In genomic region chr14:121316631-121317311, GRCm38 (mm10) we compare ENCODE assay signal across 8 mouse cellular contexts.
DNase-seq lines count a peak whose midpoint lies in the region; ATAC-seq and TF ChIP-seq lines count a peak whose summit lies in the region.
"Had no signal": no experiment of that assay in that cellular context is flagged by ENCODE, and none has a peak within 500 bp of the region (broad histone marks: within the 10 kb centered on the region; RNA-seq: fewer than 3 reads in every experiment).

No protein-coding gene starts in this region.

- WGBS in heart, embryonic 16.5 days, result 43% methylated on average over 13 of the region's 13 CpGs
- 37% methylated on average over 13 of the region's 13 CpGs for WGBS in heart, adult 2 months
- 49% methylated on average over 13 of the region's 13 CpGs for WGBS in neural tube, embryonic 13.5 days
- WGBS in hindbrain, embryonic 11.5 days, result 72% methylated on average over 13 of the region's 13 CpGs

- intact Hi-C loops in heart, adult 2 months (cut with DNase I), result loop anchor here (5.0 kb wide), 1 partner anchor 61 kb away; no protein-coding TSS in a partner anchor
- intact Hi-C loops in left cerebral cortex, postnatal 10 days (cut with DNase I), result no loop called here

- no peak for TF ChIP-seq CTCF in heart, adult 2 months (IDR thresholded peaks at IDR 0.05)

- no peaks in the 10 kb centered on the region for H3K27me3 ChIP-seq in heart, embryonic 16.5 days (ENCODE audit: control insufficient read depth, insufficient read depth, low read length)
- no peaks in the 10 kb centered on the region for H3K27me3 ChIP-seq in heart, adult 2 months (ENCODE audit: control insufficient read depth, insufficient read depth, low read length)
- H3K27me3 ChIP-seq in neural tube, embryonic 13.5 days, result no peaks in the 10 kb centered on the region
- H3K27me3 ChIP-seq in hindbrain, embryonic 11.5 days (ENCODE audit: control insufficient read depth, insufficient read depth, low read length), result no peaks in the 10 kb centered on the region

- peak; percentile 33; the same call in 1 of the 2 replicates for ATAC-seq in heart, embryonic 16.5 days (replicated peaks; ENCODE audit: extremely low read depth, insufficient read depth, low FRiP score)
- ATAC-seq in neural tube, embryonic 13.5 days (ENCODE audit: low read depth), result 0 out of 2 replicates have a peak, but pooled peaks have one; percentile 25
- ATAC-seq in hindbrain, embryonic 11.5 days (ENCODE audit: low FRiP score), result 0 out of 2 replicates have a peak, but pooled peaks have one; percentile 33

- H3K4me3 ChIP-seq in heart, embryonic 16.5 days (ENCODE audit: low read length), result no peak overlapping the region
- no peak overlapping the region for H3K4me3 ChIP-seq in heart, adult 2 months
- no peak overlapping the region for H3K4me3 ChIP-seq in neural tube, embryonic 13.5 days
- H3K4me3 ChIP-seq in hindbrain, embryonic 11.5 days (ENCODE audit: low read depth, low read length), result no peak overlapping the region

- no peaks in the 10 kb centered on the region for H3K36me3 ChIP-seq in heart, embryonic 16.5 days (ENCODE audit: control insufficient read depth, insufficient read depth)
- H3K36me3 ChIP-seq in heart, adult 2 months (ENCODE audit: control insufficient read depth, insufficient read depth, low read length), result peaks cover 5% of the 10 kb centered on the region; the same call in 1 of the 2 replicates
- H3K36me3 ChIP-seq in neural tube, embryonic 13.5 days, result no peaks in the 10 kb centered on the region
- no peaks in the 10 kb centered on the region for H3K36me3 ChIP-seq in hindbrain, embryonic 11.5 days (ENCODE audit: control insufficient read depth, insufficient read depth, low read length)

- no peak for DNase-seq in heart, adult 2 months
- no peak for DNase-seq in neural tube, embryonic 10.5 days (ENCODE audit: extremely low spot score, low spot score)
- no peak for DNase-seq in hindbrain, embryonic 11.5 days (ENCODE audit: low spot score)
- DNase-seq in skeletal muscle tissue, adult 2 months (ENCODE audit: low read depth, low spot score), result peak; percentile 32
- no peak for DNase-seq in left cerebral cortex, postnatal 10 days (ENCODE audit: extremely low spot score in 1 of 2, low spot score in 2 of 2)
- DNase-seq: thymus, postnatal 4 days had no signal

- no peak for TF ChIP-seq EP300 in heart, adult 2 months (IDR thresholded peaks at IDR 0.05; ENCODE audit: insufficient read depth, low read depth, low read length)

- no peaks in the 10 kb centered on the region for H3K9me3 ChIP-seq in heart, embryonic 16.5 days (replicated peaks; ENCODE audit: control insufficient read depth, low read length)
- H3K9me3 ChIP-seq in neural tube, embryonic 13.5 days, result no peaks in the 10 kb centered on the region
- no peaks in the 10 kb centered on the region for H3K9me3 ChIP-seq in hindbrain, embryonic 11.5 days (ENCODE audit: control insufficient read depth, low read length)

- H3K4me2 ChIP-seq in heart, embryonic 16.5 days (ENCODE audit: low read depth, low read length), result peak overlapping the region; percentile 33; the same call in 1 of the 2 replicates
- H3K4me2 ChIP-seq in neural tube, embryonic 13.5 days, result no peak overlapping the region
- H3K4me2 ChIP-seq in hindbrain, embryonic 11.5 days (replicated peaks; ENCODE audit: low read depth, low read length), result no peak overlapping the region

- H3K79me2 ChIP-seq in heart, adult 2 months (replicated peaks; ENCODE audit: control insufficient read depth, insufficient read depth, low read length), result peaks cover 5% of the 10 kb centered on the region

- peak overlapping the region; percentile 2 for H3K9ac ChIP-seq in heart, embryonic 16.5 days (ENCODE audit: low read length)
- no peak overlapping the region for H3K9ac ChIP-seq in heart, adult 2 months (ENCODE audit: low read depth, low read length)
- H3K9ac ChIP-seq in neural tube, embryonic 13.5 days, result no peak overlapping the region
- no peak overlapping the region for H3K9ac ChIP-seq in hindbrain, embryonic 11.5 days (ENCODE audit: low read depth, low read length)

- no peak for TF ChIP-seq POLR2A in heart, adult 2 months (IDR thresholded peaks at IDR 0.05; ENCODE audit: insufficient read depth, low read depth, low read length)

- H3K4me1 ChIP-seq in heart, embryonic 16.5 days (ENCODE audit: control insufficient read depth, insufficient read depth, low read length), result peaks cover 74% of the 10 kb centered on the region
- H3K4me1 ChIP-seq in heart, adult 2 months (ENCODE audit: control insufficient read depth, insufficient read depth, low read length), result peaks cover 33% of the 10 kb centered on the region
- H3K4me1 ChIP-seq in neural tube, embryonic 13.5 days (replicated peaks), result peaks cover 38% of the 10 kb centered on the region
- peaks cover 4% of the 10 kb centered on the region; the same call in 1 of the 2 replicates for H3K4me1 ChIP-seq in hindbrain, embryonic 11.5 days (replicated peaks; ENCODE audit: control insufficient read depth, insufficient read depth, low read length)

- H3K27ac ChIP-seq in heart, embryonic 16.5 days (ENCODE audit: low read length), result peak overlapping the region; percentile 81
- no peak overlapping the region for H3K27ac ChIP-seq in heart, adult 2 months
- 0 out of 2 replicates have a peak overlapping the region, but pooled peaks have one; percentile 13 for H3K27ac ChIP-seq in neural tube, embryonic 13.5 days (replicated peaks)
- no peak overlapping the region for H3K27ac ChIP-seq in hindbrain, embryonic 11.5 days (ENCODE audit: low read depth, low read length)

Comparison
In these comparisons a context has a peak if more than half of its experiments do, and no peak if none do; other contexts are left out.
1. H3K27ac ChIP-seq: peak in heart, embryonic 16.5 days (single experiment) and neural tube, embryonic 13.5 days (single experiment); none in heart, adult 2 months (single experiment) and hindbrain, embryonic 11.5 days (single experiment).
2. Peak in every context shown above with its lines, with median percentiles within 50 percentile points of each other: ATAC-seq.